Comparison of ENCODE assay signal across 21 mouse cellular contexts in the genomic region with DNA sequence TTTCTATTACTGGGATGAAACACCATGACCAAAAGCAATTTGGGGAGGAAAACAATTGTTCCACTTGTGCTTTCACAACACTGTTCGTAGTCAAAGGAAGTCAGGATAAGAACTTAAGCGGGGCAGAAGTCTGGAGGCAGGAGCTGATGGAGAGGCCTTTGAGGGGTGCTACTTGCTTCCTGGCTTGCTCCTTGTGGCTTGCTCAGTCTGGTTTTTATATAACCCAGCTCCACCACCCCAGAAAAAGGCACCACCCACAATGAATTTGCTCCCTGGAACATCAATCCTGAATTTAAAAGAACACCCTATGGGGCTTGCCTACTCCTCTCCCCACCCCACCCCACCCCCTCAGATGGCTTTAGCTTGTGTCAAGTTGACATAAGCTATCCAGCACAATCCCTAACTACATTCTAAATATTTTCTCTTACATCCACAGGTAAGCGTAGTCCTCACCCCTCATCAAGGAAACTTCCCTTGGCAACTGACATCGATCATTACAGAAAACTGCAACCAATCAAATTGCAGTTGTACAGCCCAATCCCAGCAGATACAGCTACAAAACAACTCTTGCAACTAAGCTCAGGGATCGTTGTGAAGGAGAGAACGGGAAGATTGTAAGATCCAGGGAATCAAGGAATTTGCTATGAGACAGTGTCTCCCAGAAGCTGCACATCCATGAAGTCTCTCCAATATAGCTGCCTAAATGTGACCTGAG. TPM values are rescaled to one million over a fixed set of nuclear protein-coding genes. Genes with fewer than 3 reads are reported as not detected.
DNase-seq lines count a peak whose midpoint lies in the region; ATAC-seq lines count a peak whose summit lies in the region.
"Had no signal": no experiment of that assay in that cellular context is flagged by ENCODE, and none has a peak within 500 bp of the region (broad histone marks: within the 10 kb centered on the region; RNA-seq: fewer than 3 reads in every experiment).

No protein-coding gene starts in this region.

- H3K27ac ChIP-seq in midbrain, embryonic 16.5 days (ENCODE audit: low read length), result no peak overlapping the region
- H3K27ac ChIP-seq: embryonic facial prominence, embryonic 13.5 days; forebrain, embryonic 12.5 days; heart, adult 2 months; heart, embryonic 15.5 days; hindbrain, embryonic 10.5 days; hindbrain, embryonic 14.5 days had no signal

- DNase-seq in heart, adult 11 months, result peak; percentile 62
- DNase-seq in heart, postnatal 36 days, result no peak
- DNase-seq in left cerebral cortex, postnatal 36 days (ENCODE audit: low spot score in 2 of 2), result peak; percentile 30 to 31
- DNase-seq in left cerebral cortex, postnatal 4 days, result no peak
- DNase-seq in R1 (ENCODE audit: low read depth, low spot score), result peak; percentile 8
- DNase-seq: adrenal gland, postnatal 14 days; cerebellum, adult 18-20 months; cerebellum, adult 9-11 months; cerebellum, postnatal 36 days; gastrocnemius, postnatal 10 days; heart, adult 2 months; heart, postnatal 14 days had no signal

- 83% methylated on average over 6 of the region's 6 CpGs for WGBS in midbrain, embryonic 16.5 days

- H3K4me1 ChIP-seq in midbrain, embryonic 16.5 days (ENCODE audit: control insufficient read depth, insufficient read depth, low read length), result no peaks in the 10 kb centered on the region
- H3K4me1 ChIP-seq: embryonic facial prominence, embryonic 13.5 days; forebrain, embryonic 12.5 days; heart, embryonic 15.5 days; hindbrain, embryonic 10.5 days had no signal

- no peaks in the 10 kb centered on the region for H3K9me3 ChIP-seq in midbrain, embryonic 16.5 days (replicated peaks; ENCODE audit: control insufficient read depth, low read length, poor library complexity, severe bottlenecking)
- H3K9me3 ChIP-seq: embryonic facial prominence, embryonic 13.5 days; forebrain, embryonic 12.5 days; heart, embryonic 15.5 days; hindbrain, embryonic 10.5 days had no signal

- no peak overlapping the region for H3K4me2 ChIP-seq in midbrain, embryonic 16.5 days (ENCODE audit: low read length)
- H3K4me2 ChIP-seq: embryonic facial prominence, embryonic 13.5 days; forebrain, embryonic 12.5 days; heart, embryonic 11.5 days; heart, embryonic 15.5 days; hindbrain, embryonic 14.5 days had no signal

- no peak for ATAC-seq in midbrain, embryonic 16.5 days
- ATAC-seq: forebrain, embryonic 16.5 days had no signal

- H3K4me3 ChIP-seq in midbrain, embryonic 16.5 days (ENCODE audit: low read depth, low read length), result no peak overlapping the region
- H3K4me3 ChIP-seq: embryonic facial prominence, embryonic 13.5 days; forebrain, embryonic 12.5 days; heart, adult 2 months; heart, embryonic 15.5 days; hindbrain, embryonic 10.5 days had no signal

- intact Hi-C loops in heart, postnatal 36 days (cut with DNase I), result loop anchor here (10.0 kb wide), 1 partner anchor 188 kb away; no protein-coding TSS in a partner anchor
- intact Hi-C loops in left cerebral cortex, postnatal 36 days (cut with DNase I), result no loop called here
- intact Hi-C loops in left cerebral cortex, postnatal 4 days (cut with DNase I), result no loop called here

- no peaks in the 10 kb centered on the region for H3K27me3 ChIP-seq in midbrain, embryonic 16.5 days (ENCODE audit: control insufficient read depth, insufficient read depth, low read depth, low read length)
- H3K27me3 ChIP-seq: CH12.LX; embryonic facial prominence, embryonic 13.5 days; forebrain, embryonic 12.5 days; heart, embryonic 15.5 days had no signal

- H3K36me3 ChIP-seq in midbrain, embryonic 16.5 days (ENCODE audit: control insufficient read depth, insufficient read depth, low read length), result no peaks in the 10 kb centered on the region
- H3K36me3 ChIP-seq: embryonic facial prominence, embryonic 13.5 days; forebrain, embryonic 12.5 days; heart, embryonic 15.5 days; hindbrain, embryonic 10.5 days had no signal

- no peak overlapping the region for H3K9ac ChIP-seq in midbrain, embryonic 16.5 days (ENCODE audit: low read depth, low read length)
- H3K9ac ChIP-seq: embryonic facial prominence, embryonic 13.5 days; forebrain, embryonic 12.5 days; heart, embryonic 15.5 days; hindbrain, embryonic 14.5 days had no signal

RNA-seq across cellular contexts. Expression of gene Tep1, which starts 6.0 kb away (rescaled TPM):
- total RNA-seq in heart, postnatal 36 days (2021), result 10 to 100 TPM; 10.3 to 13.9 TPM
- total RNA-seq in left cerebral cortex, postnatal 36 days (2021), result 1 to 10 TPM; 2.9 to 4.1 TPM
- total RNA-seq in left cerebral cortex, postnatal 4 days (2021), result 1 to 10 TPM; 1.6 to 3.4 TPM
- 1.6 and 2.9 TPM in 2 replicates for polyA plus RNA-seq in midbrain, embryonic 16.5 days (2015; fragmentation: Nextera tagmentation; extraction: Ambion mirVana)

RNA-seq across cellular contexts. Expression of gene Klhl33, which starts 20.9 kb away (rescaled TPM):
- total RNA-seq in heart, postnatal 36 days (2021), result 10 to 100 TPM; 27.6 to 43.8 TPM
- total RNA-seq in left cerebral cortex, postnatal 36 days (2021), result 1 to 10 TPM; 3.6 to 4.8 TPM
- 1 to 10 TPM; 1.3 to 1.7 TPM for total RNA-seq in left cerebral cortex, postnatal 4 days (2021)
- polyA plus RNA-seq in midbrain, embryonic 16.5 days (2015; fragmentation: Nextera tagmentation; extraction: Ambion mirVana), result 2.4 and 2.8 TPM in 2 replicates
- total RNA-seq: CH12.LX had no signal

RNA-seq across cellular contexts. Expression of gene Osgep, which starts 48.3 kb away (rescaled TPM):
- total RNA-seq in heart, postnatal 36 days (2021), result 10 to 100 TPM; 75.7 to 79.2 TPM
- 10 to 100 TPM; 32.0 to 35.7 TPM for total RNA-seq in left cerebral cortex, postnatal 36 days (2021)
- 10 to 100 TPM; 37.8 to 40.1 TPM for total RNA-seq in left cerebral cortex, postnatal 4 days (2021)
- 113 and 117 TPM in 2 replicates for polyA plus RNA-seq in midbrain, embryonic 16.5 days (2015; fragmentation: Nextera tagmentation; extraction: Ambion mirVana)

RNA-seq across cellular contexts. Expression of gene Apex1, which starts 48.4 kb away (rescaled TPM):
- 10 to 100 TPM; 27.7 to 28.1 TPM for total RNA-seq in heart, postnatal 36 days (2021)
- total RNA-seq in left cerebral cortex, postnatal 36 days (2021), result 10 to 100 TPM; 52.0 to 58.6 TPM
- total RNA-seq in left cerebral cortex, postnatal 4 days (2021), result 10 to 100 TPM; 78.9 to 83.2 TPM
- 173 and 193 TPM in 2 replicates for polyA plus RNA-seq in midbrain, embryonic 16.5 days (2015; fragmentation: Nextera tagmentation; extraction: Ambion mirVana)

RNA-seq across cellular contexts. Expression of gene Pip4p1, which starts 54.3 kb away (rescaled TPM):
- 10 to 100 TPM; 24.5 to 27.2 TPM for total RNA-seq in heart, postnatal 36 days (2021)
- total RNA-seq in left cerebral cortex, postnatal 36 days (2021), result 100 to 1,000 TPM in 1 of 2 experiments, 10 to 100 TPM in 1; 89.8 to 103 TPM
- total RNA-seq in left cerebral cortex, postnatal 4 days (2021), result 10 to 100 TPM; 72.8 to 76.0 TPM
- 95.0 and 99.5 TPM in 2 replicates for polyA plus RNA-seq in midbrain, embryonic 16.5 days (2015; fragmentation: Nextera tagmentation; extraction: Ambion mirVana)

Comparison
In these comparisons a context has a peak if more than half of its experiments do, and no peak if none do; other contexts are left out.
1. DNase-seq: peak in heart, adult 11 months (single experiment), left cerebral cortex, postnatal 36 days (2 of 2) and R1 (single experiment); none in heart, postnatal 36 days (0 of 2) and left cerebral cortex, postnatal 4 days (single experiment).
2. RNA of gene Klhl33, which starts 20.9 kb away (total RNA-seq): 27.6 to 43.8 TPM in heart, postnatal 36 days; 3.6 to 4.8 TPM in left cerebral cortex, postnatal 36 days and 1.3 to 1.7 TPM in left cerebral cortex, postnatal 4 days; every median in the first group is over 4 times any median in the second.